Mouse (Mus musculus): Measurements from ENCODE around the gene B4galt4. TPM values are rescaled to one million over a fixed set of nuclear protein-coding genes. Genes with fewer than 3 reads are reported as not detected.

B4galt4 gene
- polyA plus RNA-seq (2015; fragmentation: Nextera tagmentation; extraction: Ambion mirVana) = 37.4 TPM in 2 replicates

DNA sequence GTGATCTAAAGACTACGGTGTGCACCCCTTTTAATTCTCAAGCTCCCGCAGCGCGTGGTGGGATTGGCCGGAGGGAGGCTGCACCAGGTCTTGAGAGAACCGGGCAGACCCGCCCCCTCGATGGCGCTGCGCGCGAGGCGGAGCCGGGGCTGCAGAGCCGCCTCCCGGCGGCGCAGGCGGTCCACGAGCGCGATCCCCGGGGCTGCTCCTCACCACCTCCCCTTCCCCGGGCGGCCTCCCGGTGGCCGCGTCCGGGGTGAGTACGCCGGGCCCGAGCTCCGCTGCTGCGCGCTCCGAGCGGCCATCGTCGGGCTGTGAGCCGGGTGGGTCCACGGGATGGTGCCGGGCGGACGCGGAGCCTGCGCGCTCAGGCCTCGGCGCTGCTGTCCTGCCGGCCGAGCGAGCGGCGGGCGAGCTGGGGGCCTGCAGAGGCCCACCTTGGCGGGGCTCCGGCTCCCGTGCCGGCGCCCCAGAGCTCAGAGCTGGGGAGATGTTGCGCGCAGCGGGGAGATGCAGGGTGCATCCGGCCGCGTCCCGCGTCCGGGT, at the start of gene B4galt4:
B4galt4 (plus strand) TSS at position 152 of the 546 bp plus-strand sequence.
- Histone ChIP-seq H3K4me2 (peak within 1 kb of the TSS; percentile 78), H3K9me3 (no peaks in the 10 kb centered on the region), H3K36me3 (no peaks in the 10 kb centered on the region), H3K4me1 (peaks cover 11% of the 10 kb centered on the region), H3K9ac (peak within 1 kb of the TSS; percentile 87), H3K27me3 (no peaks in the 10 kb centered on the region), H3K4me3 (peak within 1 kb of the TSS; percentile 90), H3K27ac (peak within 1 kb of the TSS; percentile 79)
- WGBS = 1% methylated on average over 62 of the region's 69 CpGs
- peak; percentile 95 for ATAC-seq (ENCODE audit: borderline replicate concordance, extremely low read depth, low FRiP score, low TSS enrichment)

- 89% methylated on average over 6 of the region's 6 CpGs for WGBS
- Histone ChIP-seq H3K9me3 (no peaks in the 10 kb centered on the region), H3K9ac (no peak overlapping the region), H3K27me3 (no peaks in the 10 kb centered on the region), H3K36me3 (0 out of 2 replicates have a peak, but pooled peaks cover 3% of the 10 kb centered on the region), H3K4me3 (no peak overlapping the region), H3K4me2 (no peak overlapping the region), H3K27ac (no peak overlapping the region), H3K4me1 (peaks cover 2% of the 10 kb centered on the region; the same call in 1 of the 2 replicates)
- no peak for ATAC-seq (ENCODE audit: borderline replicate concordance, extremely low read depth, low FRiP score, low TSS enrichment)
Observed at GRCm38 (mm10) chr16:38694906-38695540, 47.0 kb upstream of the B4galt4 start.

DNA sequence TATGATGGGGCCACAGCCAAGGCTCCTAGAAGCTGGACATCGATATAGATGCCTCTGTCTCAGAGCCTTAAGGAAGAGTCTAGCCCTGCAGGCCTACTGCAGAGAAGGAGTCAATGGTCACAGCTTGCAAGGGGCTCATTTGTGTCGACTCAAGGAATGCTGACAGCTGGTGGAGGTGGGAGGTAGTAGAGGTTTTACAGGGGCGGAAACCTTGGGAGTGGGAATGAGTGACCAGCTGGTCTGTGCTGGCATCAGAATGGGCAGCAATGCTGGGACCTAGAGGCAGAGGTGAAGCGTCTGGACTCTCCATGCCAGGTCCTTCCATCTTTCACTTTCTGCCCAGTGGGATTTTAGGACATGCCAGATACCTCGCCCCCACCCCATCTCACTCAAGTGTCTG, 46.5 kb upstream of the B4galt4 start:
- H3K36me3 ChIP-seq = 0 out of 2 replicates have a peak, but pooled peaks cover 3% of the 10 kb centered on the region
- WGBS = 81% methylated on average over 5 of the region's 5 CpGs

GRCm38 (mm10) chr16:38697611-38698010, 44.5 kb upstream of the B4galt4 start:
- Histone ChIP-seq H3K4me3 (no peak overlapping the region), H3K36me3 (0 out of 2 replicates have a peak, but pooled peaks cover 3% of the 10 kb centered on the region), H3K27me3 (no peaks in the 10 kb centered on the region), H3K9me3 (no peaks in the 10 kb centered on the region), H3K4me1 (peaks cover 19% of the 10 kb centered on the region), H3K9ac (no peak overlapping the region), H3K27ac (no peak overlapping the region), H3K4me2 (no peak overlapping the region)
- 85% methylated on average over 5 of the region's 5 CpGs for WGBS
- ATAC-seq (ENCODE audit: borderline replicate concordance, extremely low read depth, low FRiP score, low TSS enrichment) = no peak

More for the DNA sequence above, 46.5 kb upstream of the B4galt4 start:
- Histone ChIP-seq H3K27ac (no peak overlapping the region), H3K27me3 (no peaks in the 10 kb centered on the region), H3K4me2 (no peak overlapping the region), H3K4me3 (no peak overlapping the region), H3K9ac (no peak overlapping the region), H3K4me1 (peaks cover 4% of the 10 kb centered on the region; the same call in 1 of the 2 replicates), H3K9me3 (no peaks in the 10 kb centered on the region)
- no peak for ATAC-seq (ENCODE audit: borderline replicate concordance, extremely low read depth, low FRiP score, low TSS enrichment)

DNA sequence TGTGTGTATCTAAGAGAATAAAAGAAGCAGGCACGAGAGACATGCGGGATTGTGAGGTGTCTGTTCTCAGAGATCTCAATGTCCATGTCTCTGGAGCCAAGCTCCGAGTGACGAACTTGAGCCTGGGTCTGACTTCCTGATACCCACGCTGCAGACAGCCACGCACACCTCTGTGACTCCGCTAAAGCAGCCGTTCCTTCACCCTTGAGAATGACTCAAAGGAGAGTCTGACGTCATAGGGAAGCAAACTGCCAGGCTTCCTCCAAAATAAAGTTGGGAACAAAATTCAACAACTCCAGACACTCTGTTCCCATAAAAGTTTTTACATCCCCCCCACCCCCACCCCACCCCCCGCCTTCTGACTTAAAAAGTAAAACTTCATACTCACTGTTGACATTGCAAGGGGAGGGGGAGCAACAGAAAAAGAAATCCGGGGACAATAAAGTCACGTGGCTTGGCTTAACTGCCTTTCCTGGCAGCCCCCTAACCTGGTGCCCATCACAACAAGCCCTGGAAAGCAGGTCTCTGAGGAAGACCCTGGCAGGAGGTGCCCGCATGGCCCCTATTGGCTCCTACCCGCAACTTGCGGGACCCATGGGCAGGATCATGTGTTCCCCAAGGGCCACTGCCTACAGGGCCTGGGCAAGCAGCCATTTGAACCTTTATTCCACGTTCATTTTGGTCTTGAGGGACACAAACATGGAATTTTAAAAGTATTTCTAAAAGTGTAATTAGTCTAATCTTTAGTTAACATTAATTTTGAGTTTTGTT, 41.5 kb upstream of the B4galt4 start:
- ATAC-seq (ENCODE audit: borderline replicate concordance, extremely low read depth, low FRiP score, low TSS enrichment) = no peak
- Histone ChIP-seq H3K4me1 (peaks cover 21% of the 10 kb centered on the region), H3K9ac (no peak overlapping the region), H3K9me3 (no peaks in the 10 kb centered on the region), H3K4me2 (no peak overlapping the region), H3K36me3 (0 out of 2 replicates have a peak, but pooled peaks cover 3% of the 10 kb centered on the region), H3K27me3 (no peaks in the 10 kb centered on the region), H3K4me3 (no peak overlapping the region), H3K27ac (no peak overlapping the region)
- 60% methylated on average over 16 of the region's 16 CpGs for WGBS

GRCm38 (mm10) chr16:38701492-38702185, 40.4 kb upstream of the B4galt4 start:
- Histone ChIP-seq H3K27ac (peak overlapping the region; percentile 56), H3K4me3 (no peak overlapping the region)
- no peak for ATAC-seq (ENCODE audit: borderline replicate concordance, extremely low read depth, low FRiP score, low TSS enrichment)

DNA sequence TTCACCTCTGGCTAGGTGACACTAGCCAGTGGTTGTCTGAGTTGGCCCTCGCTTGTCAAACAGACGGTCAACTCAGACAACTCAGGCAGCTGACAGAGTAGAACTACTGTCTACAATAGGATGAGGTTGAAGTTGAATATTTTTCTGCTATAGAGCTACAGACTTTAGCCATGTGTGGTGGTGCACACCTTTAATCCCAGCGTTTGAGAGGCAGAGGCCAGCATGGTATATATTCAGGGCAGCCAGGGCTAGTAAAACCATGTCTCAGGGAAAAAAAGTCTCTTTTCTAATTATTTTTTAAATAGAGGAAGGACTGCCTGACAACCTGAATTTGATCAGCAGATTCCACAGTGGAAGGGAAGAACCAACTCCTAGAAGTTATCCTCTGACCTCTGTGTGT, 39.7 kb upstream of the B4galt4 start:
- Histone ChIP-seq H3K4me3 (no peak overlapping the region), H3K36me3 (0 out of 2 replicates have a peak, but pooled peaks cover 3% of the 10 kb centered on the region), H3K9ac (no peak overlapping the region), H3K4me2 (peak overlapping the region; percentile 27; the same call in 1 of the 2 replicates), H3K27me3 (no peaks in the 10 kb centered on the region), H3K9me3 (no peaks in the 10 kb centered on the region), H3K27ac (peak overlapping the region; percentile 56), H3K4me1 (peaks cover 38% of the 10 kb centered on the region)
- ATAC-seq (ENCODE audit: borderline replicate concordance, extremely low read depth, low FRiP score, low TSS enrichment) = no peak
- 80% methylated on average over 3 of the region's 3 CpGs for WGBS

More at GRCm38 (mm10) chr16:38701492-38702185, 40.4 kb upstream of the B4galt4 start:
- Histone ChIP-seq H3K4me2 (peak overlapping the region; percentile 27; the same call in 1 of the 2 replicates), H3K4me1 (peaks cover 31% of the 10 kb centered on the region), H3K9me3 (no peaks in the 10 kb centered on the region), H3K36me3 (0 out of 2 replicates have a peak, but pooled peaks cover 3% of the 10 kb centered on the region), H3K27me3 (no peaks in the 10 kb centered on the region), H3K9ac (no peak overlapping the region)
- WGBS = 35% methylated on average over 9 of the region's 9 CpGs

DNA sequence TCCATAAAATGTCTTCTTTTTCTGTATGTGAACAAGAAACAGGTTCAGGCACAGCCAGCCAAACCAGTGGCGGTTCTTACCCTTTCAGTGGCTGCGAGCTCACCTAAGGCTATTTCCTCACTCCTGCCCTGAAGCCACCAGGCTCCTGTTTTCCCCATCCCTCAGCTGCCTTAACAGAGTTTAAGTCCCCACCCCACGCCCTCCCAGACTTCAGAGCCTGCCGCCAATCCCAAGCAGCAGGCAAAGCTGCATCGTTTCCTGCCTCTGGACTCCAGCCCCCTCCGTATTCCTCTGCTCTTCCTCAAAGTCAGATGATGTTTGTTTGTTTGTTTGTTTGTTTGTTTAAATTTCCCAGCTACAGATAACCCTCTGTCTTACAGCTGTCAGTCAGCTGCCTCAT, 38.6 kb upstream of the B4galt4 start:
- Histone ChIP-seq H3K4me2 (no peak overlapping the region), H3K36me3 (0 out of 2 replicates have a peak, but pooled peaks cover 3% of the 10 kb centered on the region), H3K27me3 (no peaks in the 10 kb centered on the region), H3K9me3 (no peaks in the 10 kb centered on the region), H3K27ac (no peak overlapping the region), H3K4me1 (peaks cover 44% of the 10 kb centered on the region), H3K4me3 (no peak overlapping the region), H3K9ac (no peak overlapping the region)
- ATAC-seq (ENCODE audit: borderline replicate concordance, extremely low read depth, low FRiP score, low TSS enrichment) = no peak
- WGBS = 49% methylated on average over 6 of the region's 6 CpGs

DNA sequence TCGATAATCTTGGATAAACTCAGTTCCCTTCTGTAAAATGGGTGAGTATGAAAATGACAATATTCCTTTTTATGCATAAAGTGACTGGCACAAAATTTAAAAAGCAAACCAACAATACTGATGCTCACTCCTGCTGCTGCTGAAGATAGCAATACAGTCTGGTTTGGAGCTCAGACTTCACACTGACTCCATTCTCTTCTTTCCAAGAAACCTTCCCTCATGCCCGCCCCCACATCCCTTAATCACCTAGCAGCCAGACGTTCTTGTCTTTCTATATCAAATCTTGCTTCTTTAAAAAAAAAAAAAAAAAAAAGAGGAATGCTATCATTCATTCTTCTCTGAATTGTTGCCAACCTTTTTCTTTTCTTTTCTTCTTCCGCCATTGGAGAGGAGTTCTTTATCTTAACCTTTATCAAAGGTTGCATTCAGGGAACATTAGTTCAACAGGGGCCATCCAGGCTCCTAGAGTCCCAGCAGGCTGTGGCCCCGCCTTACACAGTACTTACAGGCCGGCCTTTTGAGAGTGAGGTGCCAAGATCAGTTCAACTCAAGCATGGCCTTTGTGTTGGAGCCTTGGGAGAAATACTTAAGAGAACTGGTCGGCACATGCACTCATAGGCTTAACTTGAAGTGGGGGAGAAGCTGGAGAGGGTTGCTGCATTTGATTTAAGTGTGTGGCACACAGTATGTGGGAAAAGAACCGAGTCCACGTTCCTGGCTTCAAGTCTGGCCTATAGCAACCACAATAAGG, 36.4 kb upstream of the B4galt4 start:
- peak overlapping the region; percentile 84 for H3K27ac ChIP-seq
- H3K9ac ChIP-seq = no peak overlapping the region
- 49% methylated on average over 9 of the region's 9 CpGs for WGBS
- peak; percentile 58; the same call in 1 of the 2 replicates for ATAC-seq (ENCODE audit: borderline replicate concordance, extremely low read depth, low FRiP score, low TSS enrichment)
- H3K27me3 ChIP-seq = no peaks in the 10 kb centered on the region
- no peak overlapping the region for H3K4me3 ChIP-seq
- peaks cover 45% of the 10 kb centered on the region for H3K4me1 ChIP-seq
- H3K4me2 ChIP-seq = no peak overlapping the region
- H3K9me3 ChIP-seq = no peaks in the 10 kb centered on the region
- H3K36me3 ChIP-seq = no peaks in the 10 kb centered on the region

GRCm38 (mm10) chr16:38706782-38707181, 35.3 kb upstream of the B4galt4 start:
- Histone ChIP-seq H3K27ac (peak overlapping the region; percentile 84), H3K4me2 (no peak overlapping the region)
- 44% methylated on average over 7 of the region's 7 CpGs for WGBS

More at GRCm38 (mm10) chr16:38706782-38707181, 35.3 kb upstream of the B4galt4 start:
- H3K4me3 ChIP-seq = no peak overlapping the region
- H3K4me1 ChIP-seq = peaks cover 46% of the 10 kb centered on the region
- no peak for ATAC-seq (ENCODE audit: borderline replicate concordance, extremely low read depth, low FRiP score, low TSS enrichment)
- H3K9me3 ChIP-seq = no peaks in the 10 kb centered on the region
- no peak overlapping the region for H3K9ac ChIP-seq
- no peaks in the 10 kb centered on the region for H3K36me3 ChIP-seq
- no peaks in the 10 kb centered on the region for H3K27me3 ChIP-seq

Data from lung, embryonic 15.5 days (tissue).